Mouse (Mus musculus) heart, postnatal 0 days (tissue): Measurements from ENCODE around the gene Slc12a9.

Experiments used
- CTCF ChIP-seq: IDR thresholded peaks from 2 replicates; pipeline ENCODE4 v1.5.1; 2016; ENCODE audit warnings: antibody characterized with exemption, control low read depth, low read depth
- EP300 ChIP-seq: IDR thresholded peaks from 2 replicates; pipeline ENCODE4 v1.6.1; 2016; ENCODE audit warnings: antibody characterized with exemption, low read depth

DNA sequence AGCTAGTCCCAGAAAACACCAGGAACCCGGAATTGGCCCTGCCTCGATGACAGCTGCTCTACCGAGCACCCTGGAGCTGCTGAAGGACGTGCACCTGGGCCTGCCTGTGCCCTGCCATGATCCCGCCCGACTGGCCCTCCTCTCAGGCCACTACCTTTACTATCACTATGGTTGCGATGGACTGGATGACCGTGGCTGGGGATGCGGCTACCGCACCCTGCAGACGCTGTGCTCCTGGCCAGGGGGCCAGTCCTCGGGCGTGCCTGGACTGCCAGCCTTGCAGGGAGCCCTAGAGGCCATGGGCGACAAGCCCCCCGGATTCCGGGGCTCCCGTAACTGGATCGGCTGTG, 38.7 kb downstream of the Slc12a9 start:
- TF ChIP-seq CTCF (no peak), EP300 (no peak)
